Mouse (Mus musculus) fibroblast of lung, adult 2 months (primary cell): ENCODE measurements around the gene Socs5.

Experiments
- DNase-seq: peaks from one replicate; pipeline ENCODE4 v3.0.0-alpha.2; 2011; ENCODE audit warnings: low read depth

The Socs5 gene

DNA sequence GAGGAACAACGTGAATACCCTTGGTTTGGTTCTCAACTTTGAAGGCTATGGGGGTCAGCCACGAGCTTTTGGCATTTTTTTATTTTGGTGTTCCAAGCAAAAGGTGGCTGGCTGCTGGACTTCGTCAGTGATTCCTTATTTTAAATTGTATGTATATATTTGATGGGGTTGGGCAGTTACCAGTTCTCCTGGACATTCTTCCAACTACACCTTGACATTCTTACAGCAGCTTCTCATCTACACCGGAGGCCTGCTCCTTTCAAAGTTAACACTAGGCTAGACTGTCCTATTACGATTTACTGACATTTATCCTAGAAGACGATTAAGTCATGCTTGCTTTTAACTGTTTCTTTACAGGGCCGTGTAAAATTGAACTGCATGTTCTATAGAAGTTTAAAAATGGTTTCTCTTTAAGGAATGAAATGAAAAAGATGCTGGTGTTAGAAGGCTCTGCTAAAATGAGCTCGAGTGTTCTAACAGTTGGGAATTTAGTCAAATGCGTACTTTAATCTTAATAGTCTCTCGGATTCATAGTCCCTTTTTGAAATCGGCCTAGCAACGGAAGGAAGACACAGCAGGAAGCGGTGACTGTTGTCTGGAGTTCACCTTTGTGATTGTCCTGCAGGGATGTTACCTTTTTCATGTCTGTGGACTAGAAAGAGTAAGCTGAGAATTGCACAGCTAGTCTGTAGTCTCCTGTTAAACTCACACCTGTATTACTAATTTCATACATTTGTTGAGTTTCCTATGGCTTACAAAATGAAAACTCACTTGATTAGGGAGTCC, 1.2 kb downstream of the Socs5 start:
- DNase-seq = no peak

DNA sequence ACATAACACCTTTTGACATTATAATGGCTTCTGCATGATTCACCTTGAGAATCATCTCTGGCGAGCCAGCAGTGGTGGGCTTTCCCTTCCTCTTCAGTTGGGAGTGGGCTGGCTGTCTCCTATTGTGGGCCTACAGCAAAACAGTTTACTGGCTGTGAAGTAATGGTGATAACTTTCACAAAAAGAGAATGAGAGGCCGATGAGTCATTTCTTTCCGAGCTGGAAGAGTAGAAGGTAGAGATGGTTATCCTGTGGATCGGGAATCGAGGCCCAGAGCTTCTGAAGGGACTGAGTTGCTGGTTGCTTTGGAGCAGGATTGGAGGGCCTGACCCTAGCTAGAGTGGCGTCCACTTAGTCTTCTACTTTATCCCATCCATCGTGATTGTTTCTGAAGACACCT, 2.0 kb downstream of the Socs5 start:
- DNase-seq = no peak

DNA sequence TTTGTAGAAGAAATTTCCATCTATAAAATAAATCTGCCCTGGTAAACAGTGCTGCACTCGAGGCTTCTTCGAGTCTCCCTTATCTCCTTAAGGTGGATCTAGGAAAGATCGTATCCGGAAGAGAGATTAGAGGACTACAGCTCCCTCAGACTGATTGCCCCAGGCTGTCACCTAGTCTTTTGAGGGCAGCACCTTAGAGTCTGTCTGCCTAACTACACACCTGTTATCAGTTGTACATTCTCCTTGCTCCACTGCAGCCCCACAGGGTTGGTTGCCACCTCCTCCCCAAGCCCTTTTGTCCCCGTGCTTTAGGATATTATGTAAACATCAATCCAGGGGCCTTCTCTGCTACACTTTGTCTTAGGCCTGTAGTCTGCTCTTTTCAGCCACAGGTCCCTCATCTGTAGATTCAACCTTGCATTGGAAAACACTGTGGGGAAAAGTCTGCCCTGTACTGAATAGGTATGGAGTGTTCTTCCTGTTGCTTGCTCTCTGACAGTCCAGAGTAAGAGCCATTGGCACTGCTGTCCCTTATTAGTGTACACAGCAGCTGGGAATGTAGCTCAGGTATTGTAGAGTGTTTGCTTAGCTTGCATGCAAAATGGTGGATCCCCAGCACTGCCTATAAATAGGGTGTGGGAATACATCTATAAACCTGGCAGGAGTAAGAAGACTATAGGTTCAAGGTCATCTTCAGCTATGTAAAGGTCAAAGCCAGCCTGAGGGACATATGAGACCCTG, 5.5 kb downstream of the Socs5 start:
- no peak for DNase-seq

DNA sequence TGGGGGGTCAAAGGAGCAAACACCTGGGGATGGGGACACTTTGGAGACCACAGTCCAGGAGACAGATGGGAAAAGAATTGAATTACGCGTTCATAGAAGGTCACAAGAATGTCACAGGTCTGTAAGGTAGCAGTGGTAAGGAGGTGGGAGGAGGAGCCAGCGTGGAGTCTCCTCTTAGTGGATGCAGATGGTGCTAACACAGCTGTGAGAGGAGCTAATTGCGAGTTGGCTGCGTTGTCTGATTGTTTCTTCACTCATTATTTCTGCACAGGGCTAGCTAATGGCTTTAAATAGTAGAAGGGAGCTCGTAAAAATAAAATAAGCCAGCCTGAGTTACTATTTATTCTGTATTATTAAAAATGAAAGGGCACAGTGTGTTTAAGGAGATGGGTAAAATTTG, 8.1 kb downstream of the Socs5 start:
- DNase-seq = no peak

DNA sequence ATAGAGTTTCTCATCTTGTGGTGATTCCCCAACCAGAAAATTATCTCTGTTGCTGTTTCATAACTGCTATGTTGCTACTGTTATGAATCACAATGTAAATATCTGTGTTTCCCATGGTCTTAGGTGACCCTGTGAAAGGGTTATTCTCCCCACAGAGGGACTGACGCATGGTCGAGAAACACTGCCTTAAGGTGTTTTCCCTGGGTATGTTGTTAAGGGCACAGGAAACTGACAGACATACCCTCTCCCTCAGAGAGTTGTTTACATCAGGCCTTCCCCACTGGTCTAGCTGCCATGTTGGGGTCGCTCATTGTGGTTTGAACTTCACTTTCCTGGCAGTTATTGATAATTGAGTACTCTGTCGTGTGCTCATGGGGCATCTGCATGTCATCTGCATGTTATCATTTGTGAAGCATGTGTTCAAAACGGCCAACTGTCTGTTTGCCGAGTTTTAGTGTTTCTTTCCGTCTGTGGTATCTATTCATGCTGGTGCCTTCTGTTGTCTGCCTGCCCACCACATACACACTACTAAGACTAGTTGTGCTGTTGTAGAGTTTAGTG, 11.6 kb downstream of the Socs5 start:
- no peak for DNase-seq

DNA sequence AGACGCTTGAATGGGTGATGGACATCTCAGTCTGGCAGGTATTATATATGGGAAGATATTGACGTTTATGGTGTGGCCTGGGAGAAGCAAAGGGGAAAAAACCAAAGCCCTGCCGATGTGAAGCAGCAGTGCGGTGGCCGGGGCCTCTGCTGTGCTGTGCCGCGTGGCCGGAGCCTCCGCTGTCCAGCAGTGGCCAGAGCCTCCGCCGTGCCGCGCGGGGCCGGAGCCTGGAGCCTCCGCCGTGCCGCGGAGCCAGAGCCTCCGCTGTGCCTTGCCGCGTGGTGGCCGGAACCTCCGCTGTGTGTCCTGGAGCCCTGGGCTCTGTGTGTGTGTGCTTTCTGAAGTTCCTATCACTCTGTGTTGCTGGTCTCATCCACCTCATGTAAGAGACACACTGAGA, 17.9 kb downstream of the Socs5 start:
- DNase-seq = no peak

DNA sequence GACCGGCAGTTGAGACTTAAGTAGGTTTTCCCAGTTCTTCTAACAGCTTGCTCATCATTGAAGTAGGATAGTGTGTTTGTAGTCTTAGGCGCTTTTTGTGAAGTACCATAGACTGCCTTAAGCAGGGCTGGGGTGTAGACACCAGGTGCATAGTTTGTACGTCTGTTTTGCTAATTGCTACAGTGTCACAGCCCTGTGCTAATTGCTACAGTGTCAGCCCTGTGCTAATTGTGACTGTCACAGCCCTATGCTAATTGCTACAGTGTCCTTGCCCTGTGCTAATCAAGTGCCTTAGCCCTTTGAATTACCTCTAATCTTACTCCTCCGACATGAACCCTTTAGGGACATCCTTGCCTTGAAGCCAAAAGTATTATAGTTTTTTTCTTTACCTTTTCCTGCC, 24.8 kb downstream of the Socs5 start:
- no peak for DNase-seq

DNA sequence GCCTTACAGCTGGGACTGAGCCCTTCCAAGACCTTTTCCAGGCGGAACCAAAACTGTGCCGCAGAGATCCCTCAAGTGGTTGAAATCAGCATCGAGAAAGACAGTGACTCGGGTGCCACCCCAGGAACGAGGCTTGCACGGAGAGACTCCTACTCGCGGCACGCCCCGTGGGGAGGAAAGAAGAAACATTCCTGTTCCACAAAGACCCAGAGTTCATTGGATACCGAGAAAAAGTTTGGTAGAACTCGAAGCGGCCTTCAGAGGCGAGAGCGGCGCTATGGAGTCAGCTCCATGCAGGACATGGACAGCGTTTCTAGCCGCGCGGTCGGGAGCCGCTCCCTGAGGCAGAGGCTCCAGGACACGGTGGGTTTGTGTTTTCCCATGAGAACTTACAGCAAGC, 26.3 kb downstream of the Socs5 start:
- no peak for DNase-seq

DNA sequence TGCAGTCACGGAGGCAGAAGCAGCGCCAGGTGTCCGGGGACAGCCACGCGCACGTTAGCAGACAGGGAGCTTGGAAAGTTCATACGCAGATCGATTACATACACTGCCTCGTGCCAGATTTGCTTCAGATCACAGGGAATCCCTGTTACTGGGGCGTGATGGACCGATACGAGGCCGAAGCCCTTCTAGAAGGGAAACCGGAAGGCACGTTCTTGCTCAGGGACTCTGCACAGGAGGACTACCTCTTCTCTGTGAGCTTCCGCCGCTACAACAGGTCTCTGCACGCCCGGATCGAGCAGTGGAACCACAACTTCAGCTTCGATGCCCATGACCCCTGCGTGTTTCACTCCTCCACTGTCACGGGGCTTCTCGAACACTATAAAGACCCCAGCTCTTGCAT, 27.2 kb downstream of the Socs5 start:
- DNase-seq = no peak

DNA sequence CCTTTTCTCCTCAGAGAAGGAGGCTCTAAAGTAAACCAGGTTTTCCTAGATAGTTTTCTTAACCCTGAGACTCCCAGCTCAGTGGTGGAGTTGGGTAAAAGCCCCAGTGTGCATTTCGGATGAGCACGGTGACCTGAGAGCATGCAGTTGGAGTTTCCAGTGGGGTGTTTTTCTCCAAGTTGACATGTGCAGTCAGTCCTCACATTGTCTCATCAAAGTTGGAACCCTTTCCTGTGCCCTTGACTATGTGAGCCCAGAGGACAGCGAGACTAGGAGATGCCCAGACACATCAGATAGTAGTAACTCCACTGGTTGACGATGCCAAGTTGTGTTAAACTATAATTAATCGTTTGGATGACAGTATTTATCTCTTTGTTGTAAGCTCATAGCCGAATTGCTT, 28.3 kb downstream of the Socs5 start:
- DNase-seq = no peak

DNA sequence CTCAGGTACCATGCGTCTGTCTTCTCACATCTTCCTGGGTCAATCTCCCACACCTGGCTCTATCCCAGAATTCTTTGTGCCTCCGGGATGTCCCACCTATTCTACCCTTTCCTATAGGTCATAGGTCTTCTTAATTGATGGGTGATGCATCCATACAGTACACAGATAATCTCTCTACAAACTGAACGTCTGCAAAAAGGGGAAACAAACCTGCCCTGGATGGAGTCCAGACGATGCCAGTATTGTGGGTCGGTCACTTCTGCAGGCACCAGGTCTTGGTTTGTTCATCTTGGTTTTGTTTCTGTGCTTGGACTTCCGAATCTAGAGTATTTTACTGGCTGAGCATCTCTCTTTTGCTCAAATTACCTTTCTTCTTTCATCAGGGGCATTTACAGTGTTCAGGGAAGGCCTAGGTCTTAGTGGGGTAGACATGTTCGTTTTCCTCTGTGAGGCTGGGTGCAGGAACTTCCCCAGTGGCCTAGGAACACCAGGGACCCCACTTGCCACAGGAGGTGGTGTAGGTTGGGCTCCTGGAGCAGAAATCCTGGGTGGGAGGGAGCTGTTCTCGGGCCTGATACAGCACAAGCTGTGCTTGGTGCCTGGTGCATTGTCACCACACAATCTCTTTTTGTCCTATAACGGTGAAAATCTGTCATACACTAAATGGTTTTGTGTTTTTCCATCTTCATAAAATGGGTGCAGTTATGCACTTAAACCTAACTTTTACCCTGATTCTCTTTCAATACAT, 33.9 kb downstream of the Socs5 start:
- DNase-seq = no peak

DNA sequence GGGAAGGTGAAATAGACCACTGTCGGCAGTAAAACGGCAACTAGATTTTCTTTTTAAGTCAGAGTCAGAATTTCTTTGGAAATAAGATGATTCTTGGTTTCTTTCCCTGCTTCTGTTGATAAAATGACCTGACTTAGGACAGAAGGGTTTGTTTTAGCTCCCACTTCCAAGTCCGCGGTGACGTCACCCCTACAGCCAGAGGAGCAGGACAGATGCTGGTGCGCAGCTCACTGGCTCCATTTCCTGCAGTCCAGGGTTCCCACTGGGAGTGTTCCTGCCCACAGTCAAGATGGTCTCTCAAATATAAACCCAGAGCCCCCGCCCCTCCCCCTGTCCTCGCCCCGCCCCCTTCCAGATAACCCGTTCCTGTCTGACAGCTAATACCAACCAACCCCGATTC, 34.8 kb downstream of the Socs5 start:
- peak; percentile 49 for DNase-seq

DNA sequence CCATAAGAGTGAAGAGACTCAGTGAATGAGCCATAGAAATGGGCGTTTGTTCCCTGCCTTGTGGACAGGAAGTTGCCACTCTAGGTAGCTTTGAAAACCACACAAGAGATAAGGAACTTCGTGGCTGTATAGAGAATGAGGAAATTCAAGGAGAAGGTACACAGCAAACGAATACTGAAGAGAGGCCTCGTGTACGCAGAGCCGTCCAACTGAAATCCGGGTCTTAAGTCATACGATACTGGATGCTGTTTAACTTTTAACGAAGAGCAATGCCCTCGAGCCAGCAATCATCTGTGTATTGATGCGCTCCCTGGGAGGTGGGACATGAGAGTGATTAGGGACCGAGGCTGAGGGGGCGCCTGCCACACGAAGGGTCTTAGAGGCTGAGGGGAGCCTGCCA, 35.7 kb downstream of the Socs5 start:
- DNase-seq = no peak

DNA sequence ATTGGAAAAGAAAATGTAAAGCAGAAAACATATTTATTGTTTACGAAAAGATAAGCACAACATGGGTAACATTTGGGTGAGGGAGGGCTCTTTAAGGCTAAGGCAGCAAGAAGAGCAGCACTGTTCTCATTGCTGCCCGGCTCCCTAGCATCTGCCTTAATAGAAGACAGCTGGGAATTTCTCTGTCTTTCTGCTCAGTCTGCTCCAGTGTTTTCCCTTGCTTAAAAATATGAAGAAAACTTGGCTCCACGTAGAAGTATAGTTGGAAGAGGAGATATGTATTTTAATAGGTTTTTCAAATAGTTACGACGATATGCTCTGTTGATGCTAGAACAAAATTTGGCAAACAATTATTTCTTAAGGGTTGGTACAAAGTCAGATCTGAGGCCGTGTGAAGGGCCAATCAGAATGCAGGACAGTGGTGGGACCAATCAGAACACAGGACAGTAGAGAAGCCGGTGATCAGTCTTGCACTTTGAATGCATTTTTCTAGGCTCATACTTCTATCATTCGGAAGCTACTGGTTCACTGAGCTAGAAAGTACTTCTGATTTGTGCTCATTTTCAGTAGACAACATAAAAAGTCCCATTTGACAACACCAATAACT, 39.0 kb downstream of the Socs5 start:
- DNase-seq = no peak

DNA sequence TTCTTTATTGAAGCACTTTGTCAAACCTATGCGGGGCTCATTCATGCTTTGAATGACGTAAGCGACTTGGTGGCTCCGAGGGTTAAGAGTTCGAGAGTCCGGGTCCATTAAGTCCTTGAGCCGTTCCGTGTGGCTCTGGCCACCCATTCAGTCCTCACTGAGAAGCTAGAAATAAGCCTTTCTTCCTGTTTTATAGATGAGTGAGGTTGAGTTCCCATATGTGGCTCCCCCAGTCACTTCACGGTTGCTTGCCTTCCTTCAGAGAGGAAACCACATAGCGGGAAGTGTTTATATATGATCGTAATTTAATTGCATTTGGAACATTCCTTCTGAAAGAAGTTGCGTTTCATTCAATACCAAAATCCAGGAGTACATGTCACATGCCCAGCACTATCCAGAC, 42.3 kb downstream of the Socs5 start:
- no peak for DNase-seq

DNA sequence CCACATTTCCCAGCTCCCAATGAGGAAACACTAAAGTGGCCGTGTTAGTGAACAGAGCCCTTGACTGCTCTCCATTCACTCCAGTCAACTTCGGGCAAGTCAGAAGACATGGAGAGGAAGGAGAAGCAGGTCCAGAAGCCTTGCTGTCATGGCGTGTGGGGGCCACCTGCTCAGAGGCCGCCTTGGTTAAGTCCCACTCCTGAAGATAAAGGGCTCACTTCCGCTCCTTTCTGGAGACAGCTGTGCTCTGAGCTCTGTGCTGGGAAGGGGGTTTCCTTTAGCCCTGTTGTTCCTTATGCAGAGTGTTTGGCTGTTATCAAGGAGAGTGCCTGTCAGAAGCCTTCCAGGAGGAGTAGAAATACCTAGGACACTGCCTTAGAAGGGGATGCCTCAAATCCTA, 45.5 kb downstream of the Socs5 start:
- no peak for DNase-seq

DNA sequence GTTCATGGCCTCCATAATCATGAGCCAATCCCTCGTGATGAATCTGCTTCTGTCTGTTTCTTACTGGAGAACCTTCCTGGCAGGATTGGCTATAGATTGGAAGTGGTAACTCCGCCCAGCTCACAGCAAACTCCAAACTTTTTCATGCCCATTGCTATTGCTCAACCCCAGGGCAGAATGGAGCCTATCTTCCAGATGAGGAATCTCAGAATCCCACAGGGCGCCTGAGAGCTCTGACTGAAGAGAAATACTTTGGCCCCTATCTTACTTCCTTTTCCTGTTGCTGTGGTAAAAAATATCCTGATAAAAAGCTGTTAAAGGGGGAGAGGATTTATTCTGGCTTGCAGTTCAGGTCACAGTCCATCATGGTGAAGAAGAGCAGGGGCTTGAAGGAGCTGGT, 48.2 kb downstream of the Socs5 start:
- no peak for DNase-seq

DNA sequence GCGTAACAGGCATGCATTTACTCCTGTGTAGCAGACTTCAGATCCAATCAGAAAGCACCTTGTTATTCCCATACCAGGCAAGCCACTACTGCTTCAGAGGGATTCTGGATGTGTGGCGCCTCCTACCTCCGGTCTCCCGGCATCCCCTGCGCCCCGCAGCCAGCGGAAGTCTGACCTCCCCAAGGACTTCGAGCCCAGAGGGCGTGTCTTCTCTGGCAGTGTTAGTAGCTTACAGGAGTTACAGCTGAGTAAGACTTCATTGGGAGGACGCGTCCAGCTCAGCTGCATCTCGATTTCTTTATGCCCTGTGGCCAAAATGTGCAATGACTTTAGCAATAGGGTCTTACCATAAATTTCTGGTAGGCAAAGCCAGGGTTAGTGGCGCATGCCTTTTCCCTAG, 50.3 kb downstream of the Socs5 start:
- DNase-seq = no peak

DNA sequence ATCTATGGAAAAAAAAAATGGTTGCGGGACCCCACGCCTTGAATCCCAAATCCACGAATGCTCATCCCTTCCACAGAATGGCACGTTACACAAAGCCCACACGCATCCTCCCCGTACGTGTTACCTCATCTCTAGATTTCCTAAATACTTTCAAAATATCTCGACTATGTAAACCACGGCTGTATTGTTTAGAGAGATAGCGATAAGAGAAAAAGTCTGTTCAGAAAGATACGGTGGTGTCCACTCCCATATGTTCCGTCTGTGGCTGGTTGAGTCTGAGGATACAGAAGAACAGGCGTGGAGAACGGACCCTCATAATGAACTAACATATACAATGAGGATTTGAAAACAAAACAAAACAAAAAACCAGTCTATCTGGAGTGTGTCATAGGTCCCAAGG, 51.1 kb downstream of the Socs5 start:
- DNase-seq = no peak

DNA sequence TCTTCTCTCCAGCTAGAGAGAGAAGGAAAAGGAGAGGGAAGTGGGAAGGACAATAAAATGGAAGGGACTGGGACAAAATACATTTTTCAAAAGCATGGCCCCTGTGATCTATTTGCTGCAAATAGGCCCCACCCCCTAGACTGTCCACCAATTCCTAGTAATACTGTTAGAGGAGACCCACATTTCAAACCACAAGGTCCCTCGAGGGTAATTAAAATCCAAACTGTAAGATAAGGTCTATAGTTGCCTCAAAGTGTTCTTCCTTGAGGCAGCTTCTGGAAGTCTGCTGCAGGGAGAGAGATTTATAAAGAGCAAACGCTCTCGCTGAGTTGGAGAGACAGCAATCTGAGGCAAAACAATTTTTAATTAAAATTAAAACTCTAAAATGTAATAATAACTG, 52.8 kb downstream of the Socs5 start:
- DNase-seq = no peak

DNA sequence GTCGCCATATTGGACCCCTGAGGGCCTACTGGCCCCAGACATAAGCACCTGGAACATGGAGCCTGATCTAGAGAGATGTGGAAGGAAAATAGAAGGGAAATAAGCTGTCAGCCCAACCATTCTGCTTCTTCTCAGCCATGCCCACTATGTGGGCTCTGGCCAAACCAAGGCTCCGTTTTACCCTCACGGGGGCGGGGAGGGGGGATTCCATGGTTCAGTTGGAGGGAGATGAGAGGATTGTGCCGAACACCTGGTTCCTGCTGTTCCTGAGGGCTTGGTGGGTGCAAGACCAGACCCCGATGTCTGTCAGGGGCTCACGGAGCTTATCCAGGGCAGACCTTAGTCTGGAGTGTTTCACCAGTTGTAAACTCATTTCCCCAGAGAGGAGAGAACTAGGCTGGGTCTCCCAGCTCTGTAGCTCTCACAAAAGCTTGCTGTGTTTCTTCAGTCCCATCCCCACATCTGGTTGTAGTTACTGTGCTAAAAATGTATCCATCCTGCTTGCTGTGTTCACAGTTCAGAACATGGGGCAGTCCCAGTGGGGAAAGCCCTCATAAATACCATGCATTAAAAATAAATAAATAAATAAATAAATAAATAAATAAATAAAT, 56.9 kb downstream of the Socs5 start:
- no peak for DNase-seq

DNA sequence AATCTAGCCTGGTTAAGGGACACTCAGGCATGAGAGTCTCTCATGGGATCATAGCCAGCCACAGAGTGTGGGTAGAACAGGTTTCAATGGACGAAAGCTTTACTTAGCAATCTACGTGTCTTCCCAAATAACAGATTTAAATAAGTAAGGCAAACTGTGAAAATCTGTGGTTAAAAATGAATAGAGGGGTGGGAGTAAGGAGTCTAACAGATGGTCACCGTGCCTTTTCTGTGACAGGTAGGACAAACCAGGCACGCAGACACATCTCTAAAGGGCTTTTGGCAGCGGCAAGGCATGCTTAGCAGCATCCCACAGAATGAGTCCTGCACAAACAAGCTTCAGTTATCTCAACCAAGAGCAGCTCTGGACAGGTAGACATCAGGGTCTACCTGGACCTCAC, 59.9 kb downstream of the Socs5 start:
- DNase-seq = no peak
